ENCODE assay signal across 8 mouse cellular contexts in genomic region chr3:95994975-95995801, GRCm38 (mm10). TPM values are rescaled to one million over a fixed set of nuclear protein-coding genes. Genes with fewer than 3 reads are reported as not detected.
A peak's percentile ranks its signal among the peaks of the same experiment; 100 is the strongest.
DNase-seq lines count a peak whose midpoint lies in the region; ATAC-seq and TF ChIP-seq lines count a peak whose summit lies in the region.

No protein-coding gene starts in this region.

- peak overlapping the region; percentile 62 for H3K4me3 ChIP-seq in lung, adult 2 months (replicated peaks; ENCODE audit: extremely low read depth, low read depth, low read length)
- peak overlapping the region; percentile 76 for H3K4me3 ChIP-seq in embryonic facial prominence, embryonic 12.5 days
- peak overlapping the region; percentile 83 for H3K4me3 ChIP-seq in hindbrain, embryonic 16.5 days (ENCODE audit: low read length)
- H3K4me3 ChIP-seq in stomach, postnatal 0 days (ENCODE audit: low read depth, low read length): peak overlapping the region; percentile 66

- H3K36me3 ChIP-seq in embryonic facial prominence, embryonic 12.5 days: peaks cover 28% of the 10 kb centered on the region
- peaks cover 17% of the 10 kb centered on the region for H3K36me3 ChIP-seq in hindbrain, embryonic 16.5 days (ENCODE audit: control insufficient read depth, insufficient read depth, low read length)
- H3K36me3 ChIP-seq in stomach, postnatal 0 days (ENCODE audit: control insufficient read depth, insufficient read depth, low read length): 0 out of 2 replicates have a peak, but pooled peaks cover 4% of the 10 kb centered on the region

- peak overlapping the region; percentile 100 for H3K27ac ChIP-seq in embryonic facial prominence, embryonic 12.5 days
- peak overlapping the region; percentile 97 for H3K27ac ChIP-seq in hindbrain, embryonic 16.5 days (ENCODE audit: low read depth, low read length)
- H3K27ac ChIP-seq in stomach, postnatal 0 days (replicated peaks): peak overlapping the region; percentile 96

- no peaks in the 10 kb centered on the region for H3K27me3 ChIP-seq in embryonic facial prominence, embryonic 12.5 days
- H3K27me3 ChIP-seq in hindbrain, embryonic 16.5 days (replicated peaks; ENCODE audit: control insufficient read depth, insufficient read depth, low read length): no peaks in the 10 kb centered on the region
- H3K27me3 ChIP-seq in stomach, postnatal 0 days (ENCODE audit: control insufficient read depth, insufficient read depth, low read length): no peaks in the 10 kb centered on the region

- peak overlapping the region; percentile 99 for H3K9ac ChIP-seq in embryonic facial prominence, embryonic 12.5 days
- H3K9ac ChIP-seq in hindbrain, embryonic 16.5 days (ENCODE audit: low read depth, low read length): peak overlapping the region; percentile 96
- H3K9ac ChIP-seq in stomach, postnatal 0 days (ENCODE audit: low read length): peak overlapping the region; percentile 89

- peaks cover 2% of the 10 kb centered on the region; the same call in 1 of the 2 replicates for H3K4me1 ChIP-seq in lung, adult 2 months (ENCODE audit: control insufficient read depth, insufficient read depth, low read length)
- peaks cover 38% of the 10 kb centered on the region for H3K4me1 ChIP-seq in embryonic facial prominence, embryonic 12.5 days
- peaks cover 38% of the 10 kb centered on the region for H3K4me1 ChIP-seq in hindbrain, embryonic 16.5 days (ENCODE audit: control insufficient read depth, insufficient read depth, low read depth, low read length)
- peaks cover 4% of the 10 kb centered on the region for H3K4me1 ChIP-seq in stomach, postnatal 0 days (replicated peaks; ENCODE audit: control insufficient read depth, insufficient read depth)

- H3K9me3 ChIP-seq in embryonic facial prominence, embryonic 12.5 days: no peaks in the 10 kb centered on the region
- H3K9me3 ChIP-seq in hindbrain, embryonic 16.5 days (ENCODE audit: control insufficient read depth, low read length): no peaks in the 10 kb centered on the region
- H3K9me3 ChIP-seq in stomach, postnatal 0 days (ENCODE audit: control insufficient read depth, low read length): no peaks in the 10 kb centered on the region

- peak overlapping the region; percentile 86 for H3K4me2 ChIP-seq in embryonic facial prominence, embryonic 12.5 days (replicated peaks)
- H3K4me2 ChIP-seq in hindbrain, embryonic 16.5 days (ENCODE audit: low read length): peak overlapping the region; percentile 64
- H3K4me2 ChIP-seq in stomach, postnatal 0 days (replicated peaks; ENCODE audit: low read depth): peak overlapping the region; percentile 80

- ATAC-seq in embryonic facial prominence, embryonic 12.5 days (ENCODE audit: insufficient number of reproducible peaks, insufficient read depth, low FRiP score, low TSS enrichment): peak; percentile 38
- peak; percentile 67 for ATAC-seq in hindbrain, embryonic 16.5 days
- ATAC-seq in stomach, postnatal 0 days (ENCODE audit: low FRiP score, low TSS enrichment): peak; percentile 43; the same call in 1 of the 2 replicates
- ATAC-seq in CD4-positive, CD25-positive, alpha-beta regulatory T cell, adult 4 months: no peak

- no peak for TF ChIP-seq CTCF in lung, adult 2 months (IDR thresholded peaks at IDR 0.05; ENCODE audit: insufficient read depth, low read length)
- TF ChIP-seq CTCF in stomach, postnatal 0 days (IDR thresholded peaks at IDR 0.05; ENCODE audit: low read depth): no peak

- no peak for TF ChIP-seq EP300 in stomach, postnatal 0 days (optimal IDR thresholded peaks at IDR 0.05)

- peak; percentile 34 for DNase-seq in lung, adult 2 months
- DNase-seq in lung, postnatal 25 days (ENCODE audit: low spot score): no peak
- peak; percentile 67 for DNase-seq in NIH3T3 (ENCODE audit: low read depth)
- peak; percentile 62 for DNase-seq in lung, postnatal 10 days
- DNase-seq in stomach, postnatal 0 days (ENCODE audit: low spot score): peak; percentile 35

- TF ChIP-seq POLR2A in lung, adult 2 months (IDR thresholded peaks at IDR 0.05; ENCODE audit: borderline replicate concordance, extremely low read depth, low read depth, low read length): peak; percentile 13; the same call in 1 of the 2 replicates

- 4% methylated on average over 50 of the region's 51 CpGs for WGBS in lung, adult 2 months
- 1% methylated on average over 51 of the region's 51 CpGs for WGBS in embryonic facial prominence, embryonic 12.5 days
- under 1% methylated on average over 50 of the region's 51 CpGs for WGBS in hindbrain, embryonic 16.5 days
- whole genome bisulfite sequencing in stomach, postnatal 0 days: 6% methylated on average over 45 of the region's 51 CpGs

RNA-seq across cellular contexts. Expression of gene Plekho1, which starts 0.6 kb away (rescaled TPM):
- 55.7 and 82.7 TPM in 2 replicates for polyA plus RNA-seq in lung, adult 2 months (2012; rRNA removed)
- polyA plus RNA-seq in embryonic facial prominence, embryonic 12.5 days (2016; fragmentation: Nextera tagmentation; extraction: Ambion mirVana): 71.9 and 85.9 TPM in 2 replicates
- 27.7 and 41.3 TPM in 2 replicates for polyA plus RNA-seq in hindbrain, embryonic 16.5 days (2015; fragmentation: Nextera tagmentation; extraction: Ambion mirVana)
- 26.1 and 30.6 TPM in 2 replicates for polyA plus RNA-seq in stomach, postnatal 0 days (2015; fragmentation: Nextera tagmentation; extraction: Ambion mirVana)
- polyA plus RNA-seq in CD4-positive, CD25-positive, alpha-beta regulatory T cell, adult 4 months (2017; shearing (Covaris generic)): 10 to 100 TPM in 1 of 2 experiments, 1 to 10 TPM in 1; 9.8 to 10.1 TPM
